Mouse (Mus musculus): ENCODE data around the gene Idua.

Gene Idua

DNA sequence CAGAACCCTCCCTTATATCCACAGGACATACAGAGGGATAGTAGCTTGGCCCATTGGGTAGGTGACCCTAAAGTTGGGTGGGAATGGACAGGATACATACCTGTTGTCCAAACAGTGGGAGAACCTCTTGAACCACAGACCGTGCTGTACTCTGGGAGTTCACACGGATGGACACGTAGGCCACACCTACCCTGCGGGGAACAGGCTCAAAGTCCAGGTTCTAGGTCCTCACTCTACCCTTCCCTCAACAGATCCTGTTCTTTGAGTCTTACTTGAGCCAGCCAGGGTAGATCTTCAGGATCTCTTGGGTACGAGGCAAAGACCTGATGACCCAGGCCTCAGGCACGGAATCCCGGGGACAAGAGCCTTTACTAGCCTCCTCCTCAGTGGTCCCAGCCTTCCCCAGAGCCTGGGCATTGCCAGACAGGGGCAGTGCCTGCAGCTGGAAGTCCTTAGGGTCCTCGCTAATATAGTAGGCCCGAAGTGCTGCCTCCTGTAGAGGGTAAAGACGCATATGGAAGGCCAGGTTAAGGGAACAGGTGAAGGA, 5.6 kb upstream of the Idua start:
- no peak for DNase-seq (ENCODE audit: low spot score in 2 of 2)

DNA sequence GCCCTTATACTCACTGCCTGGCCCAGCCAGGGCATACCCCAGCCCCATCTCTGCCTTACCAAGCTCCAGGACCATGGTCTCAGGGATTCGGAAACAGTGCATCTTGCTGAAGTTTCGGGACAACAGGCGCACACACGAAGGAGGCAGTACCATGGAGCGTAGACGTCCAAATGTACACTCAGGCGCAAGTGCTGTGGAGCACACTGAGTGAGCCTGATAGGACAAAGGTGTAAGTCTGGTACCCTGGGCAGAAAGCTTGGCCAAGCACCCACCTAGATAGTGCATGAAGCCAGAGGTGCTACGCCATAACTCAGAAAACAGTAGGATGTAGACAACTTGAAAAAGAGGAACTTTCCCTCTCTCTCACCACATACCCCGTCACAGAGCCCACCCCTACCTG, 4.8 kb upstream of the Idua start:
- no peak for DNase-seq (ENCODE audit: low spot score in 2 of 2)

DNA sequence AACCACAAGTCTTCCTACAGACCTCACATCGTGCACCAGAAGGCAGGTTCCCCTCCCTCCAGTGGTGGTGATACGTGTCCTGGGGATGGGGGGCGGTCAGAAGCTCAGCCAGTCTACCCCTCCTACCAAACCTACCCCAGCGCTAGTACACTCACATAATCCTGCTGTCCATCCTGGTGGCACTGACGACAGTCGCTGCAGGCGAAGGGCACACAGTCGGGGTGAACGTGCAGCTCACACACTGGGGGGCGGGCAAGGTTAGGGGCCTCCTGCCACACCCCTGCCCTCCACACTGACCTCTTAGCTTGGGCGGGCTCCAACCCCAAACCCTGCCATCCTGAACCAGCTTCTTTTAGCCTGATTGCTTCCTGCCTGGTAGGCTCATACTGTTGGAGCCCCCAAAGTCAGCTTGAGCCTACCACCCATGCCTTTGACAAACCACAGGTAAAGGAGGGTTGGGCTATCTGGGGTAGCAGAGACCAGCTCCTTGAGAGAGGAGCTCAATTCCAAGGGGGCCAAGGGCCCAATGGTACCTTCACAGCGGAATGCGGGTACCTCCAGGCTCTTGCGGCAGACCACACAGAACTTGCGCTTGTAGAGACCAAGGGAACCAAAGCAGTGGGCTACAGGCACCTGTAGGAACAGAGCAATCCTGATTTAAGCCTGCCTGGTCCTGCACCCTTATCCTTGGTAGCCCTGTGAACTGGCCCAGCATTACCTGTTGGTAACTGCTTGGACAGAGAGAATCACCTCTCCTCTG, 4.1 kb upstream of the Idua start:
- DNase-seq (ENCODE audit: low spot score in 2 of 2) = no peak

GRCm38 (mm10) chr5:108657406-108657805, 2.7 kb upstream of the Idua start:
- no peak for DNase-seq (ENCODE audit: low spot score in 2 of 2)

- no peak for DNase-seq (ENCODE audit: low spot score in 2 of 2)
These were observed 1.5 kb upstream of the Idua start for GRCm38 (mm10) chr5:108658611-108659010.

DNA sequence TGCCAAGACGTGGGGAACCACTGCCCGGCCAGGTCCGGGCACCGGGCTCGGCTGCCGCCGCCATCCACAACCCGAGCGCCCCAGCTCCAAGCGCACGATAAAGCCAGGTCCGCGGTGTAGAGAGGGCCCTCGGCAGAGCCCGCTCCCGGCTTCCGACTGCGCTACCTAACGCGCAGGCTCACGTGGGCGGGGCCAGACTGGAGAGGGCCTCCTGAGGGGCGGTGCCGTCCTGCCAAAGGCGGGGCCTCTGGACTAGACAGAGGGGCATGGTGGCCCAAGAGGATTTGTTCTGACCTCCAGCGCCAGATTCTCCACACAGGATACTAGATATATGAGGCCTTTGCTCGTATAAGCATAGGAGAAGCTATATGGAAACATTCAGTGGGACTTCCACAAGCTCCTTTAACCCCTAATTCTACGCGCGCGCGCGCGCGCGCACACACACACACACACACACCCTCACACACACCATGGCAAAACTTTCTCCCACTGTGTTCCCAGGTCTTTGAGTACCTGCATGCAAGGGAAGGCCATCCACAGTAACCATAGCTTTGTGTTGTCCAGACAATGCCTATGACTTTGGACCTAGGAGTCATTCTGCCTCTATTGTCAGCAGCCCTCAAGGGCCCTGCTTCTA, 619 bp downstream of the Idua start:
- peak; percentile 89 to 95 for DNase-seq (ENCODE audit: low spot score in 2 of 2)

GRCm38 (mm10) chr5:108662772-108663171, 2.6 kb downstream of the Idua start:
- no peak for DNase-seq (ENCODE audit: low spot score in 2 of 2)

GRCm38 (mm10) chr5:108665066-108665465, 4.9 kb downstream of the Idua start:
- no peak for DNase-seq (ENCODE audit: low spot score in 2 of 2)

DNA sequence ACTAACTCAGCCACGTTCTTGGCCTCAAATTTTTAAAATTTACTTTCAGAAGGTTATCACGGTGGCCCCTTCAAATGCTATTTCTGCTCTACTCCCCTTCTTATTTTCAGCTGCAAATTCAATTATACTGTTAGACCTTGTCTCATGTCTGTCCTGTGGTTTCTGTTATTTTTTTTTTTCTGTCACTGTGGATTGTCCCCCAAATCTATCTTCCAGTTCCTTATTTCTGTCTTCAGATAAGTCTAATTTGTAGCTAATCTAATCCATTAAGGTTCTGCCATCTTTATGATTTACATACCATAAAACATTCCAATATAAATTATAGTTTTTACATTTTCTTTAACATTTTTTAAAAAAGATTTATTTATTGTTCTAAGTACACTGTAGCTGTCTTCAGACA, 7.2 kb downstream of the Idua start:
- no peak for DNase-seq (ENCODE audit: low spot score in 2 of 2)

- no peak for DNase-seq (ENCODE audit: low spot score in 2 of 2)
These were observed 8.3 kb downstream of the Idua start for GRCm38 (mm10) chr5:108668387-108668932.

- DNase-seq (ENCODE audit: low spot score in 2 of 2) = peak; percentile 87 to 88
These were observed 9.1 kb downstream of the Idua start, which contains the start of gene Dgkq for GRCm38 (mm10) chr5:108668977-108669936. Dgkq (minus strand) TSS chr5:108669672.

GRCm38 (mm10) chr5:108669986-108670385, 9.9 kb downstream of the Idua start:
- DNase-seq (ENCODE audit: low spot score in 2 of 2) = no peak

DNA sequence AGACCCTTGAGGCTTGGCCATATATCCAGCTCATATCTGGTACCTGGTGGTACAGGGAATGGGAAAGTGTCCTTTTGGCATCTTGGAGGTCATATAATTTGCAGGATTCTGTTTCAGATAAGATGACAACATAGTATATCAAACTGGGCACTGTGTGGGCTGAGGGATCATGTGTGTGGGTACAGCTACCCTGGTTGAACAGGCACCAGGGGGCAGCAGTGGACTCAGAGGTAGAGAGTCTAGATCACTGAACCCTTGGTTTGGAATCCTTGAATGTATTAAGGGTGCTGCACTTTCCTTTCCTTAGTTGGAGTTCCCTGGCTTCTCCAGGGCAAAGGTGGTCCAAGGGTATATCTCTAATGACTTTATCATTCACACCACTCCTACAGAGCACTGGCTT, 10.7 kb downstream of the Idua start:
- DNase-seq (ENCODE audit: low spot score in 2 of 2) = no peak

DNA sequence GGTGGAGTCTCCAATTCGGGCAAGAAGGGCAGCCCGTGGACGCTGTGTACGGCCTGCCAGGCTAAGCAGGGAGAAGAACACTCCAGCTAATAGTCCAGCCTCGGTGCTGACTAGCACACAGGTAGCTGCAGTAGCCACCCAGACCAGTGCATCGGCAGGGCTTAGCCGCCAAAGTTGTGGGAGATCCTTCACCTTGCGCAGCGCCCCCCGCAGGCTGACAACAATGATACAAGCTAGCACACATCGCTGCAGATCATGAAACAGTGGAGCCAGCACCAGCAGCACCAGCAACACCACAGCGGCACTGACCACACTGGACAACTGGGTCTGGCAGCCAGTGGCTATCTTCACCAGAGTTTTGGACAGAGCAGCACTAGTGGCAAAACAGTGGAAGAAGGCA, 11.6 kb downstream of the Idua start:
- no peak for DNase-seq (ENCODE audit: low spot score in 2 of 2)

DNA sequence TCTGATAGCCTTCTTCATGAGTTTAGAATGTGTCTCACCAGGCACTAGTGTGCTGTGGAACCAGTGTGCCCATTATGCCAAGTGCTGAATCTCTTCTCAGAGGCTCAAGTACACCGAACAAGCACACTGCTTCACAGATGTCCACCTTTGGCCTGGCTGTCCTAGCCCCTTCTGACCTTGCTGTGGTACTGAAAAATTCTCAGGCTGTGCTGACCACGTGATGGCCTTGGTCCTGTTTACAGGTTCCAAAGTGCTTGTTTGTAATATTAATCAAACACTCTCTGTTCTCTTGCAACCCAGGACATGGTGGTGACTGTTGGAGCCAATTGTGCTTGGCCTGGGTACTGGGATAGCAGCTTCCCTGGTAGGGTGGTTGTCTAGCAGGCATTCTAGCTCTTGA, 14.5 kb downstream of the Idua start:
- DNase-seq (ENCODE audit: low spot score in 2 of 2) = no peak

DNA sequence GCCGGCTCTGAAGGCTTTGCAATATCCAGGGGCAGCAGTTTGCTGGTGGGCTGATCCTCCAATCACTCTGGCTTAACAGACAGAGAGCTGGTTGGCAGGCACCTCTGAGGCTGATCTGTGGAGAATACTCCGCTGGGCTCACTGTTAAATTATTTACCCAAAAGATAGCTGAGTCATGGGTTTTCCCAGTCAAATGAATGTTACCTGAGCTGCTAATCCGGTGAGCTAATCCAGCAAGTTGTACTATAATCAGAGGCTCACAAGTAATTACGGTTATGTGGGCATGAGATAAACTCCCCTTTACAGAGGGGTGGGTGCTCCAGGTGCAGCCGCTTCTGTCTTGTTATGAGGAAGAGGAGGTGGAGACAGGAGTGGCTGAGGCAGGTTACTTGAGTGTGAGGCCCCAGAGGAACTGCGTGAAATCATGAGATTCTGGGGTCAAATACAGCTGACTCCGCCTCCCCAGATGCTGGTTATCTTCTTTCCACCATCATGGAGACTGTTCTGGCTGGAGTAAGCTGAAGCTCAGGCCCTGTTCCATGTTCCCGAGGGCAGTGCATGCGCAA, 15.2 kb downstream of the Idua start, which contains the start of gene Slc26a1:
Slc26a1 (minus strand) TSS at position 319 of the 566 bp plus-strand sequence.
- DNase-seq (ENCODE audit: low spot score in 2 of 2) = no peak

DNA sequence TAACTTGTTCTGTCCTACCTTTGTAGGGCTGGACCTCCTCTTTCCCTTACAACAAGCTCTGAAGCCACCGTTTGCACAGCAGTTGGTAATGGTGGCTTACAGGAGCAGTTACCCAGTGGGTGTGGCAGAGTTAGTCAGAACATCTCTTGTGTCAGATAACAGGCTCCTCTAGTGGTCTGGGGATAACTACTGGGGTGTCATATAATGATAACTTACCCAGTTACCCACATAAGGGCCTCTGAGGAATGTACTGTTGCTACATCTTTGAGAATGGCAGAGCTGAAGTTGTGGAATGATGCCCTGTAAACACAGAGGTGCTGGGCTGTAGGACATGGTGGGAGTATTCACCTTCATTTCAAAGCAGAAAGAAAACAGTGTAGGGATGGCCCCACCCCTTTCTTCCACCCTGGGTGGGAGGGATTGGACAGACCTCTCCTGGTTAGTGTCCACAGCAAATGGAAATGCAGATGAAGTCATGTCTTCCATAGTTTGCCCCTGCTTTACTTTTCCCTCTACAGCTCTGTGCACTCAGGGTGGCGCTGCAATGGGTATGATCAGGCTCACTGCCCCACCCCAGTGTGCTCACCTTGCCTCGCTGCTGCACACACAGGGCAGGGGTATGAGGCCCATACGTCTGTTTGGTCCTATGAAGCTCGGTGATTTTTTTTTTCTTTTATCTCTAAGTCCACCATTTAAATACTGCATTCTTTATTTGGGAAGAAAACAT, 16.8 kb downstream of the Idua start:
- DNase-seq (ENCODE audit: low spot score in 2 of 2) = no peak

DNA sequence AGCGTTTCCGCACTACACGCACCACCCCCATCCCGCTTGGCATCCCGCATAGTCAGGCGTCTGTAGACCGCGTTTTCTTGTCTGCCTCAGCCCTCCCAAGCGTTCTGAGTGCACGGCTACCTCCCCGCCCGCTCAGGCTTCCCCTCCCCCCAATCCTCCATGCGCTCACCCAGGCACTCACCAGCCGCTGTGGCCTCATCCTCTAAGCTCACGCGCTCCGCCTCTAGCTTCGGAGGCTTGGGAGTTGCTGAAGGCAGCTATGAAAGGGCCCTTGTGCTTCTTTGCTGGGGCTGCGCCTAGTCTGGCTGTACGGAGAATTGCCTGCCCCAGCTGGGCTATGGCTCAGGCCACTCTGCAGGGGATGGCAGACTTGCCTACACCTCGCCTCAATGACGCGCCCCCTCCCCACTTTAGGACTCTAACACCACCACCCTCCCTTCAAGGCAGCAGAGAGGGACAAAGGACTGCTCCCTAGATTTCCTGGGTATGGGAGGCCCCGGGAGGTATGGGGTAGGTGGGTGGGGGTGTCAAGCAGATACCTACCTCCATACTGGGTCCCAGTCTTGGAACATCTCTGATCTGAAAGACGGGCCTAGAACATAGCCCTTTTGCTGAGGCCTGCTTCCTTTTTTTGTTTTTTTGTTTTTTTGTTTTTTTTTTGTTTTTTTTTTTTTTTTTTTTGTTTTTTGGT, 17.6 kb downstream of the Idua start:
- DNase-seq (ENCODE audit: low spot score in 2 of 2) = no peak

DNA sequence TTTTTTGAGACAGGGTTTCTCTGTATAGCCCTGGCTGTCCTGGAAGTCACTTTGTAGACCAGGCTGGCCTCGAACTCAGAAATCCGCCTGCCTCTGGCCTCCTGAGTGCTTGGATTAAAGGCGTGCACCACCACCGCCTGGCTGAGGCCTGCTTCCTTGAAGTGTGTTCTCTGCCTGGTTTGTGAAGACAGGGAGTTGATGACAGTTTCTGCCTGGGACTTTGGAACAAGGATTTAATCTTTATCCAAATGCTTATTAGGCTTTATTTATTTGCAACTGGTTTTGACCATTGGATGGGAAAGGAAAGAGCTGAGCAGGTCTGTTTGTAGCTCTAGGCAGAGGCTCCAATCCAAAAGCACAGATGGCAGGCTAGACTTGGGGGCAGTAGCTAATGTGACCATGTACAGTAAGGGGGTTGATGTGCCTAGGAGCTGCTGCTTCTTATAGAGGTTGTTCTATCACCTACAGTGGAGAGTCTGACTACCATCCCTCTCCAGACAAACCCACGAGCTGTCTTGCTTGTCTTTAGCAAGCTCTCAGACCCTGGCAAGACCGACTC, 18.2 kb downstream of the Idua start:
- DNase-seq (ENCODE audit: low spot score in 2 of 2) = no peak

GRCm38 (mm10) chr5:108679909-108680308, 19.8 kb downstream of the Idua start:
- DNase-seq (ENCODE audit: low spot score in 2 of 2) = no peak

Data from urinary bladder, adult 18-20 months (tissue).